Mouse (Mus musculus) cerebellum, postnatal 4 days (tissue): ENCODE data around the gene Susd1.

Source experiments
- DNase-seq, 2 experiments: peaks; one replicate each; pipeline ENCODE4 v3.0.0; 2022; ENCODE audit warnings: low spot score in 2 of 2, mixed read lengths in 1 of 2

The Susd1 gene

GRCm38 (mm10) chr4:59437990-59438854 is at the start of gene Susd1:
Susd1 (minus strand) TSS chr4:59438633.
- DNase-seq, result peak in 1 of 2 experiments; percentile 26

- DNase-seq, result no peak
Measured at GRCm38 (mm10) chr4:59471306-59471705, 32.9 kb upstream of the Susd1 start.

GRCm38 (mm10) chr4:59465449-59465848 is 27.0 kb upstream of the Susd1 start:
- no peak for DNase-seq

GRCm38 (mm10) chr4:59464661-59465060 is 26.2 kb upstream of the Susd1 start:
- no peak for DNase-seq

GRCm38 (mm10) chr4:59462494-59462893 is 24.1 kb upstream of the Susd1 start:
- no peak for DNase-seq

GRCm38 (mm10) chr4:59461116-59461727 is 22.8 kb upstream of the Susd1 start:
- DNase-seq, result no peak

GRCm38 (mm10) chr4:59459216-59459955 is 21.0 kb upstream of the Susd1 start:
- DNase-seq, result no peak

- no peak for DNase-seq
Measured at GRCm38 (mm10) chr4:59457941-59458340, 19.5 kb upstream of the Susd1 start.

GRCm38 (mm10) chr4:59457091-59457490 is 18.7 kb upstream of the Susd1 start:
- DNase-seq, result no peak

- no peak for DNase-seq
Measured at GRCm38 (mm10) chr4:59455465-59455864, 17.0 kb upstream of the Susd1 start.

GRCm38 (mm10) chr4:59454046-59454445 is 15.6 kb upstream of the Susd1 start:
- no peak for DNase-seq

- no peak for DNase-seq
Measured at GRCm38 (mm10) chr4:59452503-59452933, 14.1 kb upstream of the Susd1 start.

GRCm38 (mm10) chr4:59450906-59451305 is 12.5 kb upstream of the Susd1 start:
- DNase-seq, result no peak

- DNase-seq, result no peak
Measured at GRCm38 (mm10) chr4:59450234-59450854, 11.9 kb upstream of the Susd1 start.

GRCm38 (mm10) chr4:59447296-59447695 is 8.9 kb upstream of the Susd1 start:
- DNase-seq, result no peak

GRCm38 (mm10) chr4:59445516-59445915 is 7.1 kb upstream of the Susd1 start:
- no peak for DNase-seq

- no peak for DNase-seq
Measured at GRCm38 (mm10) chr4:59444994-59445393, 6.6 kb upstream of the Susd1 start.

- DNase-seq, result no peak
Measured at GRCm38 (mm10) chr4:59444085-59444484, 5.7 kb upstream of the Susd1 start.

GRCm38 (mm10) chr4:59441265-59441664 is 2.8 kb upstream of the Susd1 start:
- no peak for DNase-seq

- no peak for DNase-seq
Measured at GRCm38 (mm10) chr4:59439960-59440359, 1.5 kb upstream of the Susd1 start.

- DNase-seq, result no peak
Measured at GRCm38 (mm10) chr4:59439041-59439440, 608 bp upstream of the Susd1 start.

GRCm38 (mm10) chr4:59435951-59436350 is 2.5 kb downstream of the Susd1 start:
- DNase-seq, result no peak
